Comparison of ENCODE assay signal across 11 mouse cellular contexts in genomic region chr4:127536952-127537351, GRCm38 (mm10).
DNase-seq lines count a peak whose midpoint lies in the region; ATAC-seq and TF ChIP-seq lines count a peak whose summit lies in the region.
"Had no signal": no experiment of that assay in that cellular context is flagged by ENCODE, and none has a peak within 500 bp of the region (broad histone marks: within the 10 kb centered on the region; RNA-seq: fewer than 3 reads in every experiment).

No protein-coding gene starts in this region.

- no peaks in the 10 kb centered on the region for H3K27me3 ChIP-seq in cerebellum, adult 2 months (ENCODE audit: control insufficient read depth, insufficient read depth, low read length)
- no peaks in the 10 kb centered on the region for H3K27me3 ChIP-seq in kidney, postnatal 0 days (ENCODE audit: insufficient read depth, low read length)
- H3K27me3 ChIP-seq in lung, postnatal 0 days (replicated peaks; ENCODE audit: insufficient read depth, low read length): no peaks in the 10 kb centered on the region
- H3K27me3 ChIP-seq: stomach, embryonic 15.5 days had no signal

- ATAC-seq in kidney, postnatal 0 days (replicated peaks; ENCODE audit: low FRiP score, low read depth): no peak
- no peak for ATAC-seq in lung, postnatal 0 days

- WGBS in cerebellum, adult 2 months: 47% methylated on average over 5 of the region's 5 CpGs
- WGBS in kidney, postnatal 0 days: 46% methylated on average over 5 of the region's 5 CpGs
- 43% methylated on average over 5 of the region's 5 CpGs for WGBS in lung, postnatal 0 days

- H3K4me3 ChIP-seq in cerebellum, adult 2 months (replicated peaks; ENCODE audit: insufficient read depth, low read depth, low read length): no peak overlapping the region
- H3K4me3 ChIP-seq in kidney, postnatal 0 days (replicated peaks; ENCODE audit: low read depth, low read length): no peak overlapping the region
- no peak overlapping the region for H3K4me3 ChIP-seq in lung, postnatal 0 days (ENCODE audit: low read depth, low read length)
- H3K4me3 ChIP-seq: stomach, embryonic 15.5 days had no signal

- no peak overlapping the region for H3K27ac ChIP-seq in cerebellum, adult 2 months (ENCODE audit: insufficient read depth, low read length)
- no peak overlapping the region for H3K27ac ChIP-seq in kidney, postnatal 0 days
- H3K27ac ChIP-seq in lung, postnatal 0 days (ENCODE audit: low read length): no peak overlapping the region
- H3K27ac ChIP-seq: stomach, embryonic 15.5 days had no signal

- no peak overlapping the region for H3K4me2 ChIP-seq in kidney, postnatal 0 days (ENCODE audit: low read length)
- no peak overlapping the region for H3K4me2 ChIP-seq in lung, postnatal 0 days (replicated peaks; ENCODE audit: low read depth, low read length)
- H3K4me2 ChIP-seq: stomach, embryonic 15.5 days had no signal

- TF ChIP-seq CTCF in cerebellum, adult 2 months (IDR thresholded peaks at IDR 0.05; ENCODE audit: borderline replicate concordance, insufficient read depth, low read depth, low read length): peak; percentile 49; the same call in 1 of the 2 replicates
- TF ChIP-seq CTCF in kidney, postnatal 0 days (IDR thresholded peaks at IDR 0.05; ENCODE audit: low read depth): peak; percentile 68
- TF ChIP-seq CTCF in lung, postnatal 0 days (IDR thresholded peaks at IDR 0.05): peak; percentile 52

- H3K36me3 ChIP-seq in kidney, postnatal 0 days (ENCODE audit: insufficient read depth, low read length): no peaks in the 10 kb centered on the region
- H3K36me3 ChIP-seq in lung, postnatal 0 days (ENCODE audit: insufficient read depth, low read length): no peaks in the 10 kb centered on the region
- H3K36me3 ChIP-seq: stomach, embryonic 15.5 days had no signal

- H3K9me3 ChIP-seq in kidney, postnatal 0 days (replicated peaks; ENCODE audit: low read length): no peaks in the 10 kb centered on the region
- no peaks in the 10 kb centered on the region for H3K9me3 ChIP-seq in lung, postnatal 0 days (ENCODE audit: low read length)
- H3K9me3 ChIP-seq: stomach, embryonic 15.5 days had no signal

- no peak for TF ChIP-seq EP300 in lung, postnatal 0 days (IDR thresholded peaks at IDR 0.05)

- no peaks in the 10 kb centered on the region; the same call in 1 of the 2 replicates for H3K4me1 ChIP-seq in cerebellum, adult 2 months (ENCODE audit: control insufficient read depth, insufficient read depth, low read length)
- H3K4me1 ChIP-seq in kidney, postnatal 0 days (replicated peaks; ENCODE audit: insufficient read depth, low read length): no peaks in the 10 kb centered on the region
- H3K4me1 ChIP-seq in lung, postnatal 0 days (ENCODE audit: insufficient read depth, low read depth, low read length): no peaks in the 10 kb centered on the region
- H3K4me1 ChIP-seq: stomach, embryonic 15.5 days had no signal

- no peak for TF ChIP-seq POLR2A in cerebellum, adult 2 months (IDR thresholded peaks at IDR 0.05; ENCODE audit: borderline replicate concordance, insufficient read depth, low read length)

- H3K9ac ChIP-seq in kidney, postnatal 0 days (ENCODE audit: low read depth, low read length): no peak overlapping the region
- no peak overlapping the region for H3K9ac ChIP-seq in lung, postnatal 0 days (replicated peaks; ENCODE audit: low read depth)
- H3K9ac ChIP-seq: stomach, embryonic 15.5 days had no signal

- DNase-seq in cerebellum, adult 2 months: peak in 1 of 2 experiments; percentile 7
- no peak for DNase-seq in cerebellum, adult 11-12 months
- peak; percentile 28 for DNase-seq in kidney, postnatal 0 days (ENCODE audit: low spot score)
- no peak for DNase-seq in kidney, adult 11 months
- peak; percentile 38 for DNase-seq in lung, postnatal 0 days (ENCODE audit: low spot score)
- no peak for DNase-seq in lung, postnatal 4 days
- DNase-seq in cerebellum, postnatal 36 days: peak; percentile 14 to 16
- no peak for DNase-seq in frontal cortex, postnatal 14 days (ENCODE audit: low spot score in 2 of 2)
- DNase-seq: adrenal gland, adult 2 months; B cell, adult 2 months had no signal

Comparison
In these comparisons a context has a peak if more than half of its experiments do, and no peak if none do; other contexts are left out.
1. DNase-seq: peak in kidney, postnatal 0 days (single experiment), lung, postnatal 0 days (single experiment) and cerebellum, postnatal 36 days (2 of 2); none in cerebellum, adult 11-12 months (single experiment), kidney, adult 11 months (single experiment), lung, postnatal 4 days (0 of 2) and frontal cortex, postnatal 14 days (0 of 2).
2. Peak in every context shown above with its lines, with median percentiles within 50 percentile points of each other: CTCF ChIP-seq.